Mouse (Mus musculus) lung, adult 2 months (tissue): ENCODE measurements around the gene Ces3a. TPM values are rescaled to one million over a fixed set of nuclear protein-coding genes. Genes with fewer than 3 reads are reported as not detected.
"Not testable (repeated sequence)": the region's sequence is repeated elsewhere in the genome, so short reads cannot be mapped to it uniquely, and the experiment has no call there.

Experiments
- DNase-seq: peaks from one replicate; pipeline ENCODE4 v3.0.0; 2022
- H3K4me1 ChIP-seq: fragments of 200-500 bp; 2 replicates; pipeline ENCODE4 v1.6.1; 2011; ENCODE audit warnings: low read length; ENCODE audit not compliant: control insufficient read depth, insufficient read depth
- H3K4me3 ChIP-seq: fragments of 200-500 bp; replicated peaks from 2 replicates; pipeline ENCODE3; 2011; ENCODE audit warnings: low read depth, mild to moderate bottlenecking, control low read depth, low read length; ENCODE audit errors: extremely low read depth
- CTCF ChIP-seq: fragments of 200-500 bp; IDR thresholded peaks from 2 replicates; pipeline ENCODE4 v1.5.1; 2011; ENCODE audit warnings: mild to moderate bottlenecking, low read length, control low read depth; ENCODE audit not compliant: insufficient read depth
- POLR2A ChIP-seq: fragments of 200-500 bp; IDR thresholded peaks from 2 replicates; pipeline ENCODE4 v1.6.1; 2011; ENCODE audit warnings: low read depth, mild to moderate bottlenecking, control low read depth, low read length, borderline replicate concordance; ENCODE audit errors: extremely low read depth
- WGBS: fragments of 180-500 bp; shearing (Covaris S2); methylation state at CpG from one replicate; pipeline ENCODE4 v1.1.7; 2018; 5-methylcytosine and 5-hydroxymethylcytosine counted together
- polyA plus RNA-seq: library from polyadenylated mRNA; depleted of rRNA; stranded (reverse); fragments of >200 nt; gene quantifications from 2 replicates; pipeline ENCODE4 v1.2.3, GENCODE M21; 2012

The Ces3a gene
- polyA plus RNA-seq, 1 experiment: 0.69 TPM

- Histone ChIP-seq H3K4me3 (no peak overlapping the region), H3K4me1 (no peaks in the 10 kb centered on the region)
- TF ChIP-seq POLR2A: no peak
- TF ChIP-seq CTCF: no peak
- WGBS: 71% methylated on average over 3 of the region's 3 CpGs
- DNase-seq: no peak
Measured at GRCm38 (mm10) chr8:105045824-105046401, 2.5 kb upstream of the Ces3a start.

DNA sequence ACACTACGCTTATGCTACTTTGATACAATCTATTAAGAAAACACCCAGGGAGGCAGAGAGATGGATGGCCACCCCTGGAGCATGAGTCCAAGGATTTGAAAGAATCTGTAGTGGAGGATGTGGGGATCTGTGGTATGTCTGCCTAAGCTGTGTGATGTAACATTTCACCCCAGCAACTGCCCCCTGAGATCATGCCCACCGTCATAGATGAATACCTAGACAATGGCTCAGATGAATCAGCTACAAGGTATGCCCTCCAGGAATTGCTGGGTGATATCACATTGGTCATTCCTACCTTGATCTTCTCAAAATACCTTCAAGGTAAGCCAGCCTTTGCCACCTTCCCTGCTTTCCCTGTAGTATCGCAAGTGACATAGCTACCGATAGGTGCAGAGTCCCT lies 7.8 kb downstream of the Ces3a start:
- 89% methylated on average over 4 of the region's 4 CpGs for WGBS
- Histone ChIP-seq H3K4me3 (no peak overlapping the region), H3K4me1 (no peaks in the 10 kb centered on the region)
- TF ChIP-seq CTCF (no peak), POLR2A (no peak)
- DNase-seq: no peak

DNA sequence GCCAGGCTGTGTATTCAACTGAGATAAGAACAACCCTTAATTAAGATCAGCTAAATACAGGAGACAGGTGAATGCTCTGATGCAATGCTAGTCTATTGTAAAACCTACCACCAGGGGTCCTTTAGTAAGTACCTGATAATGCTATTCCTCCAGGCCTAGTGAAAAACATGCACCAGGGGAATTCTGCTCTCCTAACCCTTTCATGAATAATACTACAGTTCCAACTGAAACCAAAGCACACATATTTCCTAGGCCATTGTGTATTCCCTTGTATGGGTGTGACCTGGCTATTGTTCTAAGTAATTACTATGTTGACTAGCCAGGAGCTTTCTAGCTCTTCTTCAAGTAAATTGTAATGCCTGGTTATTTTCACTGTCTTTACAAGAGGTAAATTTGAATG lies 11.7 kb downstream of the Ces3a start:
- H3K4me1 ChIP-seq: no peaks in the 10 kb centered on the region
- TF ChIP-seq CTCF (no peak), POLR2A (no peak)
- no peak for DNase-seq
- H3K4me3 ChIP-seq: no peak overlapping the region

GRCm38 (mm10) chr8:105066761-105067160 lies 18.4 kb downstream of the Ces3a start:
- Histone ChIP-seq H3K4me1 (no peaks in the 10 kb centered on the region), H3K4me3 (no peak overlapping the region)
- 6% methylated on average over 1 of the region's 1 CpGs for WGBS
- no peak for DNase-seq
- TF ChIP-seq POLR2A: no peak
- peak; percentile 60; the same call in 1 of the 2 replicates for TF ChIP-seq CTCF

DNA sequence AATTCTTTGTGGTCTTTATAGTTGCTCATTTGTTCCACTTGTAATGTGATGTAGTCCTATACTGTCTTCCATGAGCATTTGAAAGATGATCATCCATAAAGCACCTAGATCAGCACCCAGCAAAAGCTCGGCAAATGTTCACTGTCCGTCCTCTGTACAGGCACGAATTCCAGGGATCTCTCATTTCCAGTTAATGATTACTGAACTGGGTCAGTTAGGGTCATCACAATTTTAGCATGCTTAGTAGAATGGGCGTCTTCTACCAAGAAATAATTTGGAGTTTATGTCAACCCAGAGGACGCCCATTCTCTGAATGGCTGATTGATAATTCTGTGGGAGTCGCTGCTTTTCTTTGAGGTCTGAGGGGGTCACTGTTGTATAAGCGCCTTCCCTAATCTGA lies 19.5 kb downstream of the Ces3a start:
- WGBS: 73% methylated on average over 7 of the region's 7 CpGs
- H3K4me3 ChIP-seq, H3K4me1 ChIP-seq, DNase-seq: not testable (repeated sequence)

GRCm38 (mm10) chr8:105068971-105069370 lies 20.6 kb downstream of the Ces3a start:
- no peak for DNase-seq
- no peak overlapping the region for H3K4me3 ChIP-seq
- TF ChIP-seq POLR2A (no peak), CTCF (no peak)
- no peaks in the 10 kb centered on the region for H3K4me1 ChIP-seq

- no peaks in the 10 kb centered on the region; the same call in 1 of the 2 replicates for H3K4me1 ChIP-seq
- 91% methylated on average over 4 of the region's 4 CpGs for WGBS
- no peak overlapping the region for H3K4me3 ChIP-seq
- DNase-seq: no peak
- TF ChIP-seq CTCF: no peak
- TF ChIP-seq POLR2A: no peak
Measured at GRCm38 (mm10) chr8:105076601-105077000, 28.2 kb downstream of the Ces3a start.

DNA sequence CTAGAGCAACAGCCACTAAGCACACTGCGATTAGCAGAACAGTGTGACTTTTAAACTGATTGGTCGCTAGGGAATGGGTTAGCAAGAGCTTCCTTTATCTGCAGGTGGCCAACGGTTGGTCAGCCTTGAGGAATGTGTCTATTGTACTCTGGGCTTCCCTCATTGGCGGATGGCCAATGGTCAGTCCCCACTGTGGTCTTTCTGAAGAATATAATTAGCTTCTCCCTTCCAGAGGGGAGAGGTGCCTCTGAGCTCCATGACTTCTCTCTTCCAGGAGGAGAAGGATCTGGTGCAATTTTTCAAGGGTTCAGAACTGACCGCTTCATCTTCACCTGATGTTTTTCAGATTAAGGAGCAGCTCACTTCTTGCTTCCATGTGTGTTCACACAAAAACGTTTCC lies 28.7 kb downstream of the Ces3a start:
- no peak overlapping the region for H3K4me3 ChIP-seq
- 55% methylated on average over 6 of the region's 6 CpGs for WGBS
- no peaks in the 10 kb centered on the region; the same call in 1 of the 2 replicates for H3K4me1 ChIP-seq
- no peak for DNase-seq
- no peak for TF ChIP-seq POLR2A

GRCm38 (mm10) chr8:105078591-105078990 lies 30.2 kb downstream of the Ces3a start:
- Histone ChIP-seq H3K4me1 (no peaks in the 10 kb centered on the region; the same call in 1 of the 2 replicates), H3K4me3 (no peak overlapping the region)
- 77% methylated on average over 5 of the region's 5 CpGs for WGBS
- no peak for TF ChIP-seq CTCF
- TF ChIP-seq POLR2A: no peak
- no peak for DNase-seq

DNA sequence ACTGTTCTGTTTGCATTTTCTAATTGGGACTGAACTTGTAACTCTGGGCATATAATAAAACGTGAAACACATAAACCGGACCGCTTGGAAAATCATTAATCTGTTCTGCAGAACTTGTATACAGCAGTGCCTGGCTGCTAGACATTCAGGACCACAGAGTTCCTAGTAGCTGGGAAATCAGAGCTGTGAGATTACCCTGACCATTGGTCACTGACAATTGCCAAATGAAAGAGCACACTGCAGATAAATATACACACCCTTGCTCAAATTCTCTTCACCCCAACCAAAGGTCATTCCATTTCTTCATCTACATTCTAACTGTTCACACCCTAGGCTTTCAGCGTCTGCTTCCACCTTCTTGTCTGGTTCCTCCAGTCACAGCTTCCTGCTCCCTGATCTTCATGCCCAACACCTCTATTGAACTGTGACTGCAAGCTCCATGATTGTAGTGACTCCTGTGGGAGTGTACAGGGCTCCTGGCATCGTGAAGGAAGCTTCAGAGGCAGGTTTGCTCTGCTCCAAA lies 32.5 kb downstream of the Ces3a start:
- TF ChIP-seq CTCF (no peak), POLR2A (no peak)
- WGBS: 62% methylated on average over 5 of the region's 5 CpGs
- H3K4me3 ChIP-seq: no peak overlapping the region
- H3K4me1 ChIP-seq: no peaks in the 10 kb centered on the region; the same call in 1 of the 2 replicates
- DNase-seq: no peak
